Mouse (Mus musculus): ENCODE results near the gene Gsn.

DNA sequence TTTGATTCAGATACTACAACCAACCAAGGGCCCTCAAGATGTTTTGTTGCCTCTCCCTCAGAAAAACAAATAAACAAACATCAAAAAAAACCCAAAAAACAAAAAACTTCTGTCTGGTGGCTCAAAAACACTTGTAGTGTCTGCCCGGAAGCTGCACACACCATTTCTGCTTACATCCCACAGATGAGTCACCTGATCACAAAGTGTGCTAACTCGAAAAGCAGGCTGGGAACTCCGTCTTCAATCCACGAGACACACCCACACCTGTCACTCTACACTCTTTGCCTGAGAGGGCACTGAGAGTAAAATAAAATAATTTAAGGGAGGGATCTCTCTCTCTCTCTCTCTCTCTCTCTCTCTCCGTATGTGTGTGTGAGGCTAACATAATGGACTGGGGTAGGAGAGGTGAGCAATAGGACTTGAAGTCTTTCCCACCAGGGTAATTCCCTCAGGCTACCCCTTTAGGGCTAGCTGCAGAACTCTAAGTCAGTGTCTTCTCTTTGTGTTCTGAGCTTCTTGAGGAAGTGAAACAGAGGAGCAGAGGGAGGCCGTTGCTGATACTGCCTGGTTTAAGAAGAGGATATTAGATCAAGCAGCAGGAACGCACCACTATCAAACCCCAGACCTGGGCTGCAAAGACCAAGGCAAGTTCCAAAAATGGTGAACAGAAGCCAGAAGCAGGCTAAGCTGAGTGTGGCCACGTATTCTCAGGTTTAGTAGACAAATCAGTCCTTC is 47.1 kb upstream of the Gsn start:
- TF ChIP-seq TAL1 (IDR thresholded peaks at IDR 0.05; ENCODE audit: low read length), result no peak
- no peak for TF ChIP-seq GATA1 (IDR thresholded peaks at IDR 0.05; ENCODE audit: low read length)

All from erythroblast, embryonic 14.5 days (primary cell).